Mouse (Mus musculus) midbrain, embryonic 12.5 days (tissue): Measurements from ENCODE around the gene Coq2. TPM values are rescaled to one million over a fixed set of nuclear protein-coding genes. Genes with fewer than 3 reads are reported as not detected.

Experiments used
- ATAC-seq: fragments of 200-750 bp; cut with Nextera tagmentation; 2 replicates; pipeline ENCODE4 v1.8.0; 2017; ENCODE audit warnings: low read depth, moderate TSS enrichment, moderate library complexity; ENCODE audit not compliant: low FRiP score
- H3K27ac ChIP-seq: fragments of 300-500 bp; sonication (generic); replicated peaks from 2 replicates; pipeline ENCODE4 v1.5.1; 2016; ENCODE audit warnings: mild to moderate bottlenecking
- H3K27me3 ChIP-seq: fragments of 300-500 bp; sonication (generic); 2 replicates; pipeline ENCODE4 v1.6.1; 2016; ENCODE audit warnings: mild to moderate bottlenecking
- H3K36me3 ChIP-seq: fragments of 300-500 bp; sonication (generic); 2 replicates; pipeline ENCODE4 v1.6.1; 2016
- H3K4me1 ChIP-seq: fragments of 300-500 bp; sonication (generic); 2 replicates; pipeline ENCODE4 v1.6.1; 2016
- H3K4me2 ChIP-seq: fragments of 300-500 bp; sonication (generic); replicated peaks from 2 replicates; pipeline ENCODE4 v1.6.1; 2016; ENCODE audit warnings: mild to moderate bottlenecking, moderate library complexity
- H3K4me3 ChIP-seq: fragments of 300-500 bp; sonication (generic); 2 replicates; pipeline ENCODE4 v1.5.1; 2016; ENCODE audit warnings: mild to moderate bottlenecking
- H3K9ac ChIP-seq: fragments of 300-500 bp; sonication (generic); replicated peaks from 2 replicates; pipeline ENCODE4 v1.6.1; 2016; ENCODE audit warnings: mild to moderate bottlenecking, moderate library complexity
- H3K9me3 ChIP-seq: fragments of 300-500 bp; sonication (generic); 2 replicates; pipeline ENCODE4 v1.6.1; 2016; ENCODE audit warnings: mild to moderate bottlenecking
- WGBS: fragments of 180-500 bp; shearing (Covaris S2); methylation state at CpG from one replicate; pipeline ENCODE4 v1.1.7; 2016; 5-methylcytosine and 5-hydroxymethylcytosine counted together
- polyA plus RNA-seq: library from polyadenylated mRNA; unstranded; fragments of >200 nt; fragmentation: Nextera tagmentation; extraction: Ambion mirVana; gene quantifications from 2 replicates; pipeline ENCODE4 v1.2.1, GENCODE M21; 2016

Gene Coq2
- polyA plus RNA-seq, 1 experiment from 2014 or later = 48.0 TPM

DNA sequence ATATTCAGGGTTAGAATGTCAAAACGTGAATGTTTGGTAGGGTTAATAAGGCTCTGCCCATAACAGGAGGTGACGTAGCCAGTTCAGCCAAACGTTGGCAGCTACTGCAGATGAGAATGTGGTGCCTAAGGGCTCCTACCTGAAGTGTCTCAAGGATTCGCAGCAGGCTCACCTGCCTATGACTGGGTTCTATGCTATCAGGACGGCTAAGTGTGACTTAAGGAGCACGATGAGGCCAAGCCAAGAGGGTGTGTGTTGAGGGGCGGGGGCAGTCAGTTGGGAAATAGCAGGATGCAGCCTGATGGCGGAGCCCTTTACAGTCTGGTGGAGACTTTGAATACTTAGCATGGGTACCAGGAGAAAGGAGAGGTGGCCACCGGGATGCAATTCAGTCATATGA is 22.6 kb downstream of the Coq2 start:
- no peak for ATAC-seq
- Histone ChIP-seq H3K9ac (no peak overlapping the region), H3K27me3 (no peaks in the 10 kb centered on the region), H3K4me1 (no peaks in the 10 kb centered on the region), H3K9me3 (no peaks in the 10 kb centered on the region), H3K36me3 (peaks cover 34% of the 10 kb centered on the region), H3K4me2 (no peak overlapping the region), H3K27ac (no peak overlapping the region), H3K4me3 (no peak overlapping the region)
- 90% methylated on average over 9 of the region's 9 CpGs for WGBS

DNA sequence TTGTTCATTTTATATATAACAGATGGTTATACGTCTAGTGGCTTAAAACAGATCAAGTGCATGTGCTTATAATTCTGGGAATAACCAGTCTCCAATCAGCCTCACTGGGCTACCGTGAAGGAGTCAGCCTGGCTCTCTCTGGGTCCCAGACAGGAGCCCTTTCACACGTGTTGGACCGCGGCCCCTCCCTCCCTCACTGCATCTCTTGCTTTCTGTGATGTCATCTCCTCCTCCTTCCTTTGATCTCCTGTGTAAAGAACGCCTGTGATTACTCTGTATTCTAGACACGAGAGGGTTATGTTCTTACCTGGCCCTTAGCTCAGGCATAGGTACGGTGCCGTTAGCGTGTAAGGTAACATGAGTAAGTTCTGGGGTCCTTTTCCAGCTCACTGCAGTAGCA is 23.5 kb downstream of the Coq2 start:
- H3K4me3 ChIP-seq = no peak overlapping the region
- no peaks in the 10 kb centered on the region for H3K4me1 ChIP-seq
- H3K27me3 ChIP-seq = no peaks in the 10 kb centered on the region
- no peak overlapping the region for H3K9ac ChIP-seq
- WGBS = 84% methylated on average over 10 of the region's 10 CpGs
- no peak overlapping the region for H3K27ac ChIP-seq
- H3K36me3 ChIP-seq = peaks cover 27% of the 10 kb centered on the region
- no peak for ATAC-seq
- no peak overlapping the region for H3K4me2 ChIP-seq
- H3K9me3 ChIP-seq = no peaks in the 10 kb centered on the region

- Histone ChIP-seq H3K9me3 (no peaks in the 10 kb centered on the region), H3K36me3 (peaks cover 23% of the 10 kb centered on the region), H3K27me3 (no peaks in the 10 kb centered on the region), H3K9ac (no peak overlapping the region), H3K4me3 (no peak overlapping the region), H3K4me1 (no peaks in the 10 kb centered on the region), H3K27ac (no peak overlapping the region), H3K4me2 (no peak overlapping the region)
- WGBS = 88% methylated on average over 7 of the region's 7 CpGs
- ATAC-seq = no peak
Measured at GRCm38 (mm10) chr5:100650969-100651368, 24.0 kb downstream of the Coq2 start.

DNA sequence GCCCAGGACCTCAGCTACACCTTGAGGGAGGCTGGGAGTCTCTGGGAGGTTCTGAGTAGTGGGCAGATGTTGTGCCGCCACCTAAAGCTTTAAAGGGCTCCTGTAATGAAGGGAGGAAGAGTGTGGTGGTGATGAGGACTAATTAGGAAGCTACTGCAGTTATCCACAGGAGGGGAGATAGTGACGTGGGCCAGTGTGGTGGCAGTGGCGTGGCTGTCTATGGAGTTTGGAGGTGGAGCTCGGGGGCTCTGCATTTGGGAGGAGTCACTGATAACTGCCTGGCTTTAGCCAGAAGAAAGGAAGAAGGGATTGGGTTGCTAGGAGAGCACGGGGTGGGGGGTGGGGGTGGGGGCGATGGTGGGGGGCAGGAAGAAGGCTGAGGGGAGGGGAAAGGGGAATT is 26.4 kb downstream of the Coq2 start:
- no peak overlapping the region for H3K4me3 ChIP-seq
- WGBS = 36% methylated on average over 6 of the region's 6 CpGs
- H3K27ac ChIP-seq = no peak overlapping the region
- H3K4me1 ChIP-seq = no peaks in the 10 kb centered on the region
- no peaks in the 10 kb centered on the region for H3K36me3 ChIP-seq
- 0 out of 2 replicates have a peak, but pooled peaks cover 2% of the 10 kb centered on the region for H3K9me3 ChIP-seq
- H3K27me3 ChIP-seq = no peaks in the 10 kb centered on the region
- no peak for ATAC-seq
- no peak overlapping the region for H3K4me2 ChIP-seq
- no peak overlapping the region for H3K9ac ChIP-seq

GRCm38 (mm10) chr5:100648046-100648445 is 26.9 kb downstream of the Coq2 start:
- ATAC-seq = no peak
- H3K36me3 ChIP-seq = no peaks in the 10 kb centered on the region
- H3K4me3 ChIP-seq = no peak overlapping the region
- no peaks in the 10 kb centered on the region for H3K4me1 ChIP-seq
- H3K4me2 ChIP-seq = no peak overlapping the region
- 69% methylated on average over 10 of the region's 10 CpGs for WGBS
- 0 out of 2 replicates have a peak, but pooled peaks cover 2% of the 10 kb centered on the region for H3K9me3 ChIP-seq
- no peak overlapping the region for H3K27ac ChIP-seq
- no peak overlapping the region for H3K9ac ChIP-seq
- H3K27me3 ChIP-seq = no peaks in the 10 kb centered on the region

GRCm38 (mm10) chr5:100646558-100646957 is 28.4 kb downstream of the Coq2 start:
- H3K27ac ChIP-seq = no peak overlapping the region
- H3K4me1 ChIP-seq = no peaks in the 10 kb centered on the region
- H3K27me3 ChIP-seq = no peaks in the 10 kb centered on the region
- 73% methylated on average over 4 of the region's 4 CpGs for WGBS
- H3K4me2 ChIP-seq = no peak overlapping the region
- H3K36me3 ChIP-seq = no peaks in the 10 kb centered on the region
- H3K4me3 ChIP-seq = no peak overlapping the region
- no peak overlapping the region for H3K9ac ChIP-seq
- ATAC-seq = no peak
- 0 out of 2 replicates have a peak, but pooled peaks cover 2% of the 10 kb centered on the region for H3K9me3 ChIP-seq

DNA sequence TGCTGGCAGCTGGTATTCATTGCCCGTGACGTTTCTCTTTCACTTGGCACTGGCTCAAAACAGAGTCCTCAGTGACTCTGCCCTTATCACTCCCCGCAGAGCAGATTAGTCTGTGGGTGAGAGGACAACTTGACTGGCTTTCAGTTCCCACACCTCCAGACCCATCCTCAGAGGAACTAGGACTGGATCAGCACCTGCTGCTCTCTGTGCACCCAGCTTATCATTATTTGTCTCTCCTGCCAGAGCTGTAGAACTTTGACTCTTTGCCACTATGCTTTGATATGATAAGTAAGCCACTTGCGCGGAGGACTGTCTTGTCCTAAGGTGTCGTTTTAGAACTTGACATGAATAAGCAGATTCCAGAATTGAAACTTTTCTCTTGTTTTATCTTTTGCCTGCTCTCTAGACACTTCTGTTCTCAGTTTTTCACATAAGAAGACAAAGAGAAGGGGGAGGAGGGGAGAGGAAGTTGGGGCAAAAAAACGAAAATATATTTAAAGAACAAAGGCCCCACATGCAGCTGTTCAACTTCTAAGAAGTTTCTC is 30.9 kb downstream of the Coq2 start:
- Histone ChIP-seq H3K36me3 (no peaks in the 10 kb centered on the region), H3K27me3 (no peaks in the 10 kb centered on the region), H3K9ac (no peak overlapping the region), H3K4me2 (no peak overlapping the region), H3K4me3 (no peak overlapping the region), H3K27ac (no peak overlapping the region), H3K4me1 (no peaks in the 10 kb centered on the region), H3K9me3 (0 out of 2 replicates have a peak, but pooled peaks cover 2% of the 10 kb centered on the region)
- 82% methylated on average over 7 of the region's 7 CpGs for WGBS
- ATAC-seq = no peak

DNA sequence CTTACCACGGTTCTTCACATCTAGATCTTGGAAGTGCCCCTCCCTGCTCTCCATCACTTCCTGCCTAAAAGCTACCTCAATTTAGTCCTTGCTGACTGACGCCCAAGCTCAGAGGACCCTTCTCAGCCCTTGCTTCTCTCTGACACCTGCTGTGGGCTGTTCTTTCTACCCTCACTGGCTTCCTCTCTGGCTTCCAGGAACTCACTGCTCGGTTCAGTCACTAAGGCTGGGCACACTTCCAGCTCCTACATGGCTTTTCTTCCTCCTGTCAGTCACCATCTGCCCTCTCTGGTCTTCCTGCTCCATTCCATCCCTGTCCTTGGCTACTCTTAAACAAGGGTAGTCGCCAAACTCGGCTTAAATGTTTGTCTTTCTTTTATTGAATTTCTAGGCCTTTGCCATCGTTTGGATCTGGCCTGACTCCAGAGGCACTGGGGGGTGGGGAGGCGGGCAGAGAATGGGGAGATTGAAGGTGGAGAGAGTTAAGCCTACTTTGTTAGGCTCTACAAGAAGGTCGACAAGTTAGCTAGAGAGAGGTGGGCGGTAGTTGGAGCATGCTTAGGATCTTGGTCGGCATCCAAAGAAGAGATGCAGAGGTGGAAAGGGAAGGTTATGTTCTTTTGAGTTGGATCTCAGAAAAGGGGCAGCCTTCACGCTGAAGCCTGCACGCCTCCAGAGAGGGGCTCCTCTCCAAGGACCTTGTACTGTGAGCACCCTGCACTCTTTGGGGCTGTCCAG is 31.5 kb downstream of the Coq2 start:
- no peak for ATAC-seq
- no peaks in the 10 kb centered on the region for H3K36me3 ChIP-seq
- no peak overlapping the region for H3K4me3 ChIP-seq
- no peaks in the 10 kb centered on the region for H3K4me1 ChIP-seq
- no peak overlapping the region for H3K9ac ChIP-seq
- no peaks in the 10 kb centered on the region for H3K27me3 ChIP-seq
- no peak overlapping the region for H3K27ac ChIP-seq
- H3K4me2 ChIP-seq = no peak overlapping the region
- 83% methylated on average over 12 of the region's 12 CpGs for WGBS
- 0 out of 2 replicates have a peak, but pooled peaks cover 2% of the 10 kb centered on the region for H3K9me3 ChIP-seq

GRCm38 (mm10) chr5:100642316-100642715 is 32.6 kb downstream of the Coq2 start:
- Histone ChIP-seq H3K4me2 (no peak overlapping the region), H3K27ac (no peak overlapping the region), H3K4me1 (no peaks in the 10 kb centered on the region), H3K4me3 (no peak overlapping the region), H3K9ac (no peak overlapping the region), H3K9me3 (0 out of 2 replicates have a peak, but pooled peaks cover 2% of the 10 kb centered on the region), H3K27me3 (no peaks in the 10 kb centered on the region), H3K36me3 (no peaks in the 10 kb centered on the region)
- no peak for ATAC-seq
- 77% methylated on average over 5 of the region's 5 CpGs for WGBS

GRCm38 (mm10) chr5:100638483-100638882 is 36.5 kb downstream of the Coq2 start:
- Histone ChIP-seq H3K4me2 (no peak overlapping the region), H3K9ac (no peak overlapping the region), H3K27ac (no peak overlapping the region), H3K36me3 (no peaks in the 10 kb centered on the region), H3K9me3 (no peaks in the 10 kb centered on the region), H3K4me3 (no peak overlapping the region), H3K4me1 (no peaks in the 10 kb centered on the region), H3K27me3 (no peaks in the 10 kb centered on the region)
- ATAC-seq = no peak
- 88% methylated on average over 8 of the region's 8 CpGs for WGBS

DNA sequence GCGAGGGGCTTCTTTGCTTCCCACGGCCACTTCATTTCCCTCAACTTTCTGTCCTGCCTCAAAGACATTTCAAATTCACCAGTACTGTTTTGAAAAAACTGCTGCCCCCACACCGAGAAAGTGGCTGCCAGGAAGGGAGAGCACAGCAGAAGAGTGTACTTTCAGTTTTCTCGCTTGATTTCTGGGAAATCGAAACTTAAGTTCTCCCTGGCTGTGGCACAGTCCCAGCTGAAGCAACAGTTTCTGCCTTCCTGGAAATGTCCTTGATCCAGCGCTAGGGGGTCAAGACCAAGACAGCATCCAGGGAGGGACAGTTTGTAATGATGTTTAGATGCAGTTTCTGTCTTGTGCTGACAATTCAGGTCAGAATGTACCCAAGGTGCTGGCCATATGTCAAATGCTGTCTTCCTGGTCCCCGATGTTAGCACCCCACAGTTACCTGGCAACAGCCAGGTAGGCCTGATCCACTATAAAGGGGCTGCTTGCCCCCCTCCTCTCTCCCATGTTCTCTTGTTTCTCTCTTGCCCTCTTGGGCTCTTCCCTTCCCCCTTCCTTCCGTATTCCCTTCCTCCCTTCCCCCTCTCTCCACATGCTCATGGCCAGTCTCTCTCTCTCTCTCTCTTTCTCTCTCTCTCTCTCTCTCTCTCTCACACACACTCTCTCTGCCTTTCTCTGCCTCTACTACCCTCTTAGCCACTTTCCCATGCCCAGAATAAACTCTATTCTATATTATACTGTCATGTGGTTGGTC is 38.0 kb downstream of the Coq2 start:
- no peak for ATAC-seq

GRCm38 (mm10) chr5:100635908-100636307 is 39.0 kb downstream of the Coq2 start:
- Histone ChIP-seq H3K27me3 (no peaks in the 10 kb centered on the region), H3K4me1 (no peaks in the 10 kb centered on the region), H3K4me3 (no peak overlapping the region), H3K36me3 (no peaks in the 10 kb centered on the region), H3K27ac (no peak overlapping the region), H3K4me2 (no peak overlapping the region), H3K9me3 (no peaks in the 10 kb centered on the region), H3K9ac (no peak overlapping the region)
- 93% methylated on average over 4 of the region's 4 CpGs for WGBS
- ATAC-seq = no peak

More for the DNA sequence above, 38.0 kb downstream of the Coq2 start:
- H3K4me2 ChIP-seq = no peak overlapping the region
- WGBS = 77% methylated on average over 8 of the region's 8 CpGs
- no peak overlapping the region for H3K27ac ChIP-seq
- no peaks in the 10 kb centered on the region for H3K36me3 ChIP-seq
- no peaks in the 10 kb centered on the region for H3K27me3 ChIP-seq
- H3K4me1 ChIP-seq = no peaks in the 10 kb centered on the region
- no peak overlapping the region for H3K9ac ChIP-seq
- no peak overlapping the region for H3K4me3 ChIP-seq
- H3K9me3 ChIP-seq = no peaks in the 10 kb centered on the region
